Mouse (Mus musculus): ENCODE data around the gene Itpkb.

The Itpkb gene

DNA sequence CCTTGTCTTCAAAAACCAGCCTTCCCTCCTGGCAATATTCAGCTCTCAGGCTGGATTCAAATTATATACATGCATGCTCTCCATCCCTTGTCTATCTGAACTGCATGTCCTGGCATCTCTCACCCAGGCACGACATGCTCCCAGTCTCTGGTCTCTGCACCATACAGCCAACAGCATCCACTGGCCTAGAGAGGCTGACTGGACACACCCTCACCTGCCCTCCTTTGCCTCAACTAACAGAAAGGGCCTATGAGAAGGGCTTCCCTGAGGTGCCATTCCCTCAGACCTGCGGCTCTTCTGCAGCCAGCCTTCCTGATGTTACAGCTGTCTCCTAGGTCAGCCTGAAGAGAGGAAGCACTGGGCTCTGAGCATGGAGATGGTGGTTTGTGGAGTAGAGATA is 88.8 kb downstream of the Itpkb start:
- in situ Hi-C loops (cut with MboI) = no loop called here

DNA sequence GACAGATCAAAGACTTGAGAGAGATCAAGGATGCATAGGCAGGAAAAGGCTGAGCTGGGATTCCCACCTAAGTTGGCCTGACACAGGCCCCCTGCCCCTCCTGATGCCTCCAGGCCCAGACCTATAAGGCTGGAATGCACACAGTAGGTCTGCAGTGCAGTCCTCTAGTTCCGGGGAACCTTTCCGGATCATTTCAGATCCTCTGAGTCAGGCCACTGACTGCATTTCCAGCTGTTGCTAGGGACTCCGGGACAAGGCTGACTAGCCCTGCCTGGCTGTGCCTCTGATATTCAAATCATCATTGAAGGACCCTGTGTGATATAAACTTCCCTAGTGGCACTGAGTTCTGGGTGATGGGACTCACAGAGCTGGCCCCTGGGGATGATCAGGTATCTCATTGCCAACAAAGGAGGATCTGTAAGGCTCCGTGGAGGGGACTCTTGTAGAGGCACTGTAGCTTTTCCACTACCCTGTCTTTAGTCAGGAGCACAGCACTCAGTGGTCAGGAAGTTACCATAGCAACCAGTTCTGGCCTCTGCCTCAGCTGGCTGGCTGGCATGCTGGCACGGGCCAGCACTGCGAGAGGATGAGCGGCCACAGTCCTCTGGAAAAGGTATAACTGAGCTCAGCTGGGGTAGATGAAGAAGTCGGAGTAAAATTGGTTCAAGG is 90.3 kb downstream of the Itpkb start:
- in situ Hi-C loops (cut with MboI) = no loop called here

DNA sequence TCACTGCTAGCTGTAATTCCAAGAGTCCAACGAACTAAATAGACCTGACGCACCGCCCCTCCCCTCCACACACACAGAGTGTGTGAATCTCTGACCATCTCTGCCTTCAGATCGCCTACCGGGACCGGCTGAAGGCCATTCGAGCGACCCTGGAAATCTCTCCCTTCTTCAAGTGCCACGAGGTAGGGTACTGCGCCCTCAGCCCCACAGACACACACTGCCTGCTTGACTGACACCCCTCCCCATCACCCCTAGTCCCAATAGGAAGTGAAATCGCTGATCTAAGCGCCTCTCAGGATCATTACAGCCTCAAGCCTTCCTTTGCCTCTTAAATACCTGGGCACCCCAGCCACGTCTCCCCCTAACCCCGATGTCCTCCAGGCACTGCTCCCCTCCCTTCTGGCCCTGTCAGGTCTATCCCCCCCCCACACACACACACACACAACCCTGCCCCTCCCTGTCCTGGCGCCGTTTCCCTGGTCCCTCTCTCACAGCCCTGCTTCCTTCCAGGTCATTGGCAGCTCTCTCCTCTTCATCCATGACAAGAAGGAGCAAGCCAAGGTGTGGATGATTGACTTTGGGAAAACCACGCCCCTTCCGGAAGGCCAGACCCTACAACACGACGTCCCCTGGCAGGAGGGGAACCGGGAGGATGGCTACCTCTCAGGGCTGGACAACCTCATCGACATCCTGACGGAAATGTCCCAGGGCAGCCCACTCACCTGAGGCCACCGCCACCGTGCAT is 91.1 kb downstream of the Itpkb start:
- in situ Hi-C loops (cut with MboI) = no loop called here

DNA sequence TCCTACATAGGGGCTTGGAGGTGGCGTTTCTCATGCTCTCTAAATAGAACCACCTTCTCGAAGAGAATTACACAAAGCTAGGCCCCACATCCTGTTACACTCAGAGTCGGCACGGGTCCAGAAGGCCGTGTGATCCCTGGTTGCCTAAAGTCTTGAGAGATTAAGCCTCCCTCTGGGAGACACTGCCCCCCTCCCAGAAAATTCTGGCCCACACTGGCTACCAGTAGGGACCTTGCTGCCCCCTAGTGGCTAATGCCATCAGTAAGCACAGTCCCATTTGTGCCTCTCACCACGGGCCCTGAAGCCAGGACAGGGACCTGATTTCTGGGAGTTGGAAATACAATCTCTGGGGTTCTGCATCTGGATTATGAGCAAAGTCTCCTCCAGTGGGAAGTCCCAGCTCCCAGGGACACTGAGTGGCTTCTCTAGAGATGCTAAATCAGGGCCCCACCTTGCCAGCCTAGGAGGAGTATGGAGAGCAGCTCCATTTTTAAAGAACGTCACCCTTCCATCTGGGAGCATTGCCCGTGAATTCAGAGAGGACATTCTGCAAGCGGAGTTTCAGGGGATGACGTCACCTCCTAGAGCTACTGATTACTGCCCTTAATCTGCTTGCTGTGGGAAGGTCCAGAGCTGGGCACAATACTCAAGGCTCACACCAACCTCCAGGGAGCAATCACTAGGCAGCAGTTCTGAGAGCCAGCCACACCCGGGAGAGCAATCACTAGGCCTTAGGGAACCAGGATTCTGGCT is 92.0 kb downstream of the Itpkb start:
- in situ Hi-C loops (cut with MboI) = no loop called here

DNA sequence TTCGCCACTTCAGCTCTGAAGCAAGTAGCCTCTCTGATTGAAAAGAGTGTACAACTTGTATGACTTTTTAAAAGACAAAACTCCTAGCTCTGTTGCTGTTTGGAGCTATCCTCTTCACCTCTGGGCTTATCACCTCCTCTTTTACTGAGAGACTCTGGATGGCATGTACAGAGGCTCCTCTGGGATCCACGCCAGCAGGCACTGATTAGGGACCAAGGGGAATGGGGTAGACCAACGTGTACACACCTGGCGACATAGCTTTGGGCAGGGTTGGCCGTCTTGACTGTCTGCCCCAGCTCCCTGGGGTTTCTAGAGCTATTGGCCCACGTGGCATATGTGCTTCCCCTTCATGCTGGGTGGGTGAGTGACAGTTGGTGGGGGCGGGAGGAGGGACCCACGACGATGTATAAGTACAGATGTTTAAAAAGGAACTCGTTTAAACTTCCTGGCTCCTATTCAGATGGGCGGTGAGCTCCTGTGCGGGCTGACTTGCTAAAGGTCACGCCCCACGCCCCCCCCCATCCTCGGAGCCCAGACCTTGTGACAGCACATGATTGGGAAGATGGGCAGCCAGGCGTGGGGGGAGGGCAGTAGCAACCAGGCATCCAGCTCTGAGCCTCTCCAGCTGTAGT is 92.8 kb downstream of the Itpkb start:
- in situ Hi-C loops (cut with MboI) = no loop called here

DNA sequence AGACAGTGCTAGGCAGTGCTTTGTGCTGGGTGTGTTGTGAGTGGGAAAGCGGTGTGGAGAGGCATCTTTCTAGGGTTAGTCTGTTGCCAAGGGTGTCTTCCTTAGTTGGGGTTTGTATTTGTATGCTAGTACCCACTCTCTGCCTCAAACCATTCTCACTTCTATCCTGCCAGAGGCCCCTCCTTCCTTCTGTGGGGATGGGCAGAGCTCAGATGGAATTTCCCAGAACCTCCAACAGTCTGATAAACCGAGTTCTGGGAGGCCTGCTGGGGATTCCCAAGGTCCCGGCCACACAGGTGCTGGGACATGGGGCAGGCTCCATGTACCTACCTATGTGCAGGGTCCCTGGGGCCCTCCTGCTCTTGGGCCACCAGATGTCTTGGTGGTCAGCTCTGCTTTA is 93.6 kb downstream of the Itpkb start:
- in situ Hi-C loops (cut with MboI) = no loop called here

DNA sequence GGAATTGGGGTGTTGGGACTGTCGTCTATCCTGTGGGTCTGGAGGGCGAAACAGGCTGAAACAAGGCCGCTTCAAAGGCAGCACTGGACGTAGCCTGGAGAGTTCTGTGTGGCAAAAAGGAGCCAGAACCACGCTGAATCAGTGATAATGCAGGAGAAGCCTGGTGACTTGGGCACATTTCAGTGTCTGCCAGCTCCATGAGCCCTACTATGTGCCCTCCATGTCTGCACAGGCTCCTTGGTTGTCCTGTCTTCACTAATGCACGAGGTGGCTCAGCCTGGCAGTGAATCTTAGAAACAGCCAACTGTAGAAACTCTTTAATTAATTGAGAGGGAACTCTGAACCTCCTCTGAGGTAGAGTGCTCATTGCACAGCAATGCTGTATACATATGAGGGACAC is 96.1 kb downstream of the Itpkb start:
- in situ Hi-C loops (cut with MboI) = no loop called here

DNA sequence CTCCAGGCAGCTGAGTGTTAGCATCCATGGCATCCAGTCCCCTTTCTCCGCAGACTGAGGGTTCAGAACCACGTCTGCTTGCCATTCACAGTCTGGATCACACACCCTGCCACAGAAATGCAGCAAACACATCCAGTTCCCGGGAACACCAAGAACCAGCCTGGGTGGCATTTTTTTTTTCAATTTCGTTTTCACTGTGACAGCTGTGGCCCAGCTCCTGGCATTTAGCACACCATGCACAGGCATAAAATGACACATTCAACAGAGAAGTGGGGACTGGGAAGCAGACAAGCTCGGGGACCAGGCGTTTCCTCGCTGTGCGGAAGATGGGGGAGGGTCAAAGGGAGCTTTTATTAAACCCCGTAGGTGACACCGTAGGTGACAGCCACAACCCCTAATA is 97.4 kb downstream of the Itpkb start:
- in situ Hi-C loops (cut with MboI) = no loop called here

DNA sequence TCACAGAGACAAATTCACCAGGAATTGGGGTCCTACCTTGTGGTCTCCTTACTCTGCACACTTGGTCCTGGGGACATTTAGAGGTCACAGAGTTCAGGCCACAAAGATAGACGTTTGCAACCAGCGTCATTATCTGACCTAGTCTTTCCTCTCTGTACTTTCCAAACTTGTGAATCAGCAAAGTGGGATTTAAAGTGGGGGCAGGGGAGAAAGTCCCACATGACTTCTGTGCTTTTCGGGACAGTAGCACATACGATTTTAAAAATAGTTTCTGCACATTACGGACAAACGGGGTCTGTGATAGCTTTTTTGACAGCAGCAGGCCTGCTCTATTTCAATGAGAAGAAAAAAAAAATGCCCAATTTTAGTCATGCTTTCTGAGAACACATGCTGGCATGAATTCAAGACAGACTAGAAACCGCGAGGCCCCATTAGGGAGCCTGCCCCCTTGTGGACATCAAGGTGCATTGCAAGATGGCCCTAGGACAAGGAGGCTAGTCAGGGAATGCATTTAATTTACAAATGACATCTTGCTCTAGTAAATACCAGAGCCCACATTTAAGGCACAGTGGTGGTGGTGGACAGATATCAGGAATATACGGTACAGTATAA is 97.9 kb downstream of the Itpkb start:
- in situ Hi-C loops (cut with MboI) = no loop called here

DNA sequence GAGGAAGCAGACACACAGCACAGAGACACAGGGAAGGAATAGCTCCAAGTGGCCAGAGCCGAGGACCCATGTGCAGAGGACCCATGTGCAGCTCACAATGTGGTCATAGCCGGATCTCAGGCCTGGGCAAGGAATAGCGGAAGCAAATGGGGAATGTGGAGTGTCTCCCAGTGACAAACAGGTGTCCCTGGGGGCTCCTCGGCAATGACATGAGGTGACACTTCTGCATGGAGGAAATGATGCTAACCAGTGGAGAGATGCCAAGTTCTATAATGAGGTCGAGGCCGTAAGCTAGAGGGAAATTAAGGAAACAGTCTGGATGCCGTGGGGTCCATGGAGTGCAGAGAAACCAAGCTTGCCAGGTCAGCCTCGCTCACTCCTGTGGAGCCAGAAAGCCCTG is 98.6 kb downstream of the Itpkb start:
- in situ Hi-C loops (cut with MboI) = no loop called here

DNA sequence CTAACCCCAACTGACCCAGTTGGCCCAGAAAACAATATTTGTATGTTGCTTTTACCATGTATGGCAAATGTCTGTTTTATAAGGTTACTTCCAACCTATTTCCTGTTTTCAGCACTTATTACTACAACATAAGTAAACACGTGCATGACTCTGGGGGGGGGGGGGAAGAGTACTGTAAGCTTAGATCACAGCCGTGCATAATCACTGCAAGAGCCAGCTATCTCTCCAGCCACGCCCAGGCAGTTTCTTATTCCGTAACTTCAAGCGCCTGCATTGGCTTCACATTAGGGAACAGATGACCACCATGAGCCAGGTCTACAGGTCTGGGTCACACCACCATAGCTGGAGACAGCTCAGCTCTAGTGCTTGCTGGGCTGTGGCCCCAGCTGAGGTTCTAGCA is 99.5 kb downstream of the Itpkb start:
- in situ Hi-C loops (cut with MboI) = loop anchor here (10.0 kb wide), 2 partner anchors 125 to 335 kb away; no protein-coding TSS in a partner anchor

DNA sequence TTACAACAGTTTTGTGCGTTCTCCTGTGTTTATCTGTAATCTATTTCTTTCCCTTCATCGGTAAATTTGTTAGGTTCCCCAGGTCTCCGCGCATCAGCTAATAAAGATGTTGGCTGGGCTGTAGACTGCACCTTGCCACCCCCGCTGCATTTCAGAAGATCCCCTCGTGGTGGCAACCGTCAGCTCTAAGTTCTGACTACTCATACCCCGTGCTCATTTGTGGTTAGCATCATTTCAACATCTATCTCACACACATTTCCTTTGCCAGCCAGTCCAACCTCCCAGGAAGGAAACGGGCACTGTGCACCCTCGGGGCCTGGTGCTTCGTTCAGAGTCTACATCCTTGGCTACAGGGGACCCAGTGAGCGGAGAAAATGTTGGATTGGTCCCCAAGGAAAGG is 101.5 kb downstream of the Itpkb start:
- in situ Hi-C loops (cut with MboI) = loop anchor here (10.0 kb wide), 2 partner anchors 123 to 333 kb away; no protein-coding TSS in a partner anchor

DNA sequence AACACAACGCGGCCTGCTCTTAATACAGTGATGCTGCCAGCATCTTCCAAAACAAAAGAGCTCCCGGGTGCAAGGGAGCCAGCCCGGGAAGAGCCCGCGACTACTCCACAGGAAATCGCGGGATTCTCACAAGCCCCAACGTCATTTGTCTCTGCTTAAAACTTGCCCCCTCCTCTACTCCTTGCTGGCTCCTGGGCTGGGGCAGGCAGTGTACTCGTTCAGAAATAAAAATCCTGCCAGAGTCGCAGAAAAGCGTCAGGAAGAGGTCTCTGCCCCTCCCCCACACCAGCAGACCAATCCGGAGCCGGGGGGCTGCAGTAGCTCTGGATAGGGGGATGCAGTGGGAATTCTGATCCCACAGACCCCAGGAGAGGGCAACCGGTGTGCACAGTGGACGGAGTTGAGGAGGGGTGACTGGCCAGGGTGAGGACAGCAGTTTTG is 102.8 kb downstream of the Itpkb start:
- in situ Hi-C loops (cut with MboI) = loop anchor here (10.0 kb wide), 2 partner anchors 122 to 332 kb away; no protein-coding TSS in a partner anchor

DNA sequence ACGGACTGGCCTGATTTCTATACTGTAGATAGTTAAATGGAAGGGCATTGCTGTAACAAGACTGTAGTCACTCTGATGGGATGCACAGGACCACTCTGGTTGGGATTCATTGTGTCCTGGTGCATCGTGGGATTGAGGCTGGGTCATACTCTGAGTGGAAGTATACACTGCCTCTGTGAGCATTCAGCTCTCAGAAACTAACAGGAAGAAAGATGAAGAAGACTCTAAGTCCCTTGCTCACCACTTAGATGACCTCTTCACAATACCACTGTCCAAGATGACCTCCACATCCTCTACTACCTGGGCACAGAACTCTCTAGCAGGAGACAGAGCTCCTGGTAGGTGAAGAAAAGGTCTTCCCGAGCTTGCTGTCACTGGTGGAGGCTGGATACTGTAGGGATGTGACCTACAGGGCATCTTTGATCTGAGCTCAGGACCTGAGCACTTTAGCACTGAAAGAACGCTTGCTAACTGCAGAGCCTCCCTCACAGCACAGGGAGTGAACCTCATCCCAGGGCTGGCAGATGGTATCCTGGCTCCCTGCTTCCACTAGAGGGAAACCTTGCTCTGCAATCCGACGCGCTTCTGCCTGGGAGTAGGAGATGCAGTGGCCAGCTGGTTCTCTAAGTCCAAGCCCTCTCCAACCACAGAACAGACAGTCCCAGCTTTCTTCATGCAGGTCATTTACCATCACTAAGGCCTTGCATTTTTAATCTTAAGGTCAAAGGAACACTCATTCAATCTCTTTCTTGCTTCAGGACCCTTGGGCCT is 103.7 kb downstream of the Itpkb start:
- in situ Hi-C loops (cut with MboI) = loop anchor here (10.0 kb wide), 2 partner anchors 121 to 331 kb away; no protein-coding TSS in a partner anchor

DNA sequence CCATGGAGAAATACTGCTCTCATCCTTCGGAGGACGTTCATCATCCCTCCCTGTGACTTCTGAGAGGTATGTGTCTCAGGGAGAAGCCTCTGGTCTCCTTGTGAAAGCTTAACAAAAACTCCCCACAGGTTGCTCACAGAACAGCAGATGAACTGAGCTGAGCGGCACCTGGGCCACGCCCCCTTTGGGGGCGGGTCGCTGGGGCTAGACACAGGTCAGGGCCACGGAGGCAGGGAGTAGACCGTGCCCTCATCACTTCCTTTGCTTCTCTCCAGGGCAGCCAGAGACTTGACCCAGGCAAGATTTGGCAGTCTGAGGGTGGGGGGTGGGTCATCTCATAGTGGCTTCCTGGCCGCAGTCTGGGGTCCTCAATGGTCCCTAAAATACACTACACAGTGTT is 104.6 kb downstream of the Itpkb start:
- in situ Hi-C loops (cut with MboI) = loop anchor here (10.0 kb wide), 2 partner anchors 120 to 330 kb away; no protein-coding TSS in a partner anchor

DNA sequence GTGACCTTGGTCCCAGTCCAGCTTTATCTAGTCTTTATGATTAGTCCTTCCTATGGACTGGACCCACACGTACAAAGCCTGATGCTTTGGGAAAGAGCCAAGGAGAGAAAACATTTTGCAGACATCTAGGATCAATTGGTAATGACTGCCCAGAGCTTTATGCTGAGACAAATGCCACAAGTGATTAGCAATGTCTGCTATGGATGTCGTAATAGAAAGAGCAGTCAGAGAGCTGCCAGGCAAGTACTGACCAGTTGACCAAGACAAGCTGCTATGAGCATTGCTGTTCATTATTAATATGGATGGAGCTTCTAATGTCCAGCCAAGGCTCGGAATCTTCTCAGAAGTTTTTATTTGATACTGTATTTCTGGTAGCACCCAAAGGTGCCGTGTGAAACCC is 109.2 kb downstream of the Itpkb start:
- in situ Hi-C loops (cut with MboI) = loop anchor here (10.0 kb wide), 2 partner anchors 115 to 325 kb away; no protein-coding TSS in a partner anchor

DNA sequence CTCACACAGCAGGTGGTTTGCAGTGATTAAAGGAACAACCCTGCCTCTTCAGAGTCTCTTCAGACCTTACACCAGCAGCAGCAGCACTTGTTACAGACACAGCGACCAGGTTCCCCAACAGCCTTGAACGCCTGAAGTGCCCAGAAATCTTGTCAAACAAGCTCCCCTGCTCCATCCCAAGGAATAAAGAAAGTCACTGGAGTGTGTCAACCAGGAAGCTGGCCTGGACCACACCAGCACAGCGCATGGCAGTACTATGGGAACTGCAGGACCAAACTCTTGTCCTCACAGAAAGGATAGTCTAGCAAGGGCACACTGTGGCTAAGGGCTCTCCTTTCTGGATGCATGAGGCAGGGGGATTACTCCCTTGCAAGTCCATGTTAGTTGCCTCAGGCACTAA is 114.1 kb downstream of the Itpkb start:
- in situ Hi-C loops (cut with MboI) = no loop called here

DNA sequence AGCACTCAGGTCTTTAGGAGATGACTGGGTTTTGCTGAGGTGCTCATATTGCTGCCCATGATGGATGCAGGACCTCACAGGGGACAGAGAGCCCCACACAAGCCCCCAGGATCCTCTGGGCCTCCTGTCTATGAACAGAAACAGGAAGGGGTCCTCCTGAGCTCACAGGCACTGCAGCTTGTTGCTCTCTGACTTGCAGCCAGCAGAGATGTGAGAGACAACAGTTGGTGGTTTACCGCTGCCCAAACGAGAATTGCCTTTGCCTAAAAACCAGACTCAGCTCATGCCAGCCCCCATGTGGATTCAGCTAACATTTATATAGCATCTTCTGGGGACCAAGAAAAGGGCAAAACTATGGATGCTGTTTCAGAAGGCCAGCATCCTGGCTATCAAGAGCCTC is 119.4 kb downstream of the Itpkb start:
- in situ Hi-C loops (cut with MboI) = no loop called here

DNA sequence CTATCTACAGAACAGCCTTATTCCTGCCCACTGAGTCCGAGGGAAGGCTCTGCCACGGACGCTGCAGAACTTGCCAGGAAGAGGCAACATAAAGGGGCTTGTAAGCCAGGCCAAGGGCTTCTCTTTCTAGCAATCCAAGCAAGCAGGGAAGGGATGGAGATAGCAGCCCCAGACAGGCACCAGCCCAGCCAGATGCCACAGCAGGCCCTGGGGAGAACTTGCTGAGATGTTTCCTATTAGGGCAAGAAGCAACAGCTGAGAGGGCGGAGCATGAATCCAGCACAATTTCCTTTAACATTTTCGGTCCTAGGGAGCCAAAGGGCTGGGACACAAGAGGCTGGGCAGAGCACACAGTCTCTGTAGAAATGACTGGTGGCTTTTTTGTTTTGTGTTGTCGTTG is 128.0 kb downstream of the Itpkb start:
- in situ Hi-C loops (cut with MboI) = no loop called here

DNA sequence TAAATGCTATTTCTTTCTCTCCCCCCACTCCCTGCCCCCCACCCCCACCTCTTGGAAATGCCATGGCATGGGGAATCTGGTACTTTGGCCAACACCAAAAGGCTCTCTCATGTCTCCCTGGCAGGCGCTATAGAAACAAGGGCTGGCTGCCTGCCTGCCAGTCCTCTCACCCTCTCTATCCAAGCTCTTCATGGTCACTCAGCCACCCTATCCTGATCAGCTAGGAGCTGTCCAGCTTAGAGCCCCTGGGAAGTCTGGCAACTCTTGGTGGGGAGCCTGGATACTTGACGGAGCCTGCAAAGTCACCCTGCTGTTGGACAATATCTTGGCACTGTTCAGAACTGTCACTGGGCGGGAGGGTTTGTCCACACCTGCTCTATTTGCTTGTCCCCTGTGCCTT is 128.4 kb downstream of the Itpkb start:
- in situ Hi-C loops (cut with MboI) = no loop called here

DNA sequence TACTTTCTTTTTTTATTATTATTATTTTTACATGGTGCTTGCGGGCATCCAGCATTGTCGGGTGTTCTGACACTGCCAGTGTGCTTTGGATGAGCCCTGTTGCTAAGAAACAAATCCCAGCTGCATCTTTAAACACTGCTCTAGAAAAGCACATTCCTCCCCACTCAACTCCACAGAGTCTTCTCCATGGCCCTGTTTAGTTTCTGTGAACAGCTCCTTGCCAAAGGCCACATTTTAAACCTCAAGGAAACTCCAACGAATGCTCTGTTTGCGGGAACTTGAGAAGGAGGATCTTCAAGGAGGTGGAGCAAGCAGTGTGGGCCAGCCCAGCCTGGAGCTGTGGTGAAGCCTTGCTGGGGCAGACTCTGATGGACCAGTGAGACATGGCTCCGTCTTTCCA is 130.4 kb downstream of the Itpkb start:
- in situ Hi-C loops (cut with MboI) = no loop called here

Data from mature B cell (primary cell).